Mouse (Mus musculus) limb, embryonic 14.5 days (tissue): Measurements from ENCODE around the gene Prkn. TPM values are rescaled to one million over a fixed set of nuclear protein-coding genes. Genes with fewer than 3 reads are reported as not detected.

ENCODE experiments used
- ATAC-seq: fragments of 200-750 bp; cut with Nextera tagmentation; 2 replicates; pipeline ENCODE4 v1.8.0; 2017; ENCODE audit warnings: low read depth, moderate number of reproducible peaks, moderate TSS enrichment; ENCODE audit not compliant: low FRiP score
- DNase-seq: peaks from one replicate; pipeline ENCODE4 v3.0.0-alpha.2; 2015; ENCODE audit warnings: low spot score
- H3K27ac ChIP-seq: fragments of 300-500 bp; sonication (generic); replicated peaks from 2 replicates; pipeline ENCODE4 v1.5.1; 2014; ENCODE audit warnings: low read depth, mild to moderate bottlenecking, low read length, moderate library complexity, mixed read lengths
- H3K27me3 ChIP-seq: fragments of 300-500 bp; sonication (generic); 2 replicates; pipeline ENCODE4 v1.6.1; 2014; ENCODE audit warnings: low read length, mixed read lengths; ENCODE audit not compliant: control insufficient read depth, insufficient read depth
- H3K36me3 ChIP-seq: fragments of 300-500 bp; sonication (generic); 2 replicates; pipeline ENCODE4 v1.6.1; 2014; ENCODE audit warnings: mild to moderate bottlenecking, low read length, moderate library complexity, mixed read lengths; ENCODE audit not compliant: control insufficient read depth, insufficient read depth
- H3K4me1 ChIP-seq: fragments of 300-500 bp; sonication (generic); 2 replicates; pipeline ENCODE4 v1.6.1; 2014; ENCODE audit warnings: antibody characterized with exemption, low read length, mixed read lengths; ENCODE audit not compliant: control insufficient read depth, insufficient read depth
- H3K4me2 ChIP-seq: fragments of 300-500 bp; sonication (generic); replicated peaks from 2 replicates; pipeline ENCODE4 v1.6.1; 2014; ENCODE audit warnings: low read depth, mild to moderate bottlenecking, low read length, moderate library complexity; ENCODE audit not compliant: severe bottlenecking
- H3K4me3 ChIP-seq: fragments of 300-500 bp; sonication (generic); replicated peaks from 2 replicates; pipeline ENCODE4 v1.5.1; 2014; ENCODE audit warnings: low read length
- H3K9ac ChIP-seq: fragments of 300-500 bp; sonication (generic); 2 replicates; pipeline ENCODE4 v1.6.1; 2014; ENCODE audit warnings: mild to moderate bottlenecking, low read depth, low read length, moderate library complexity; ENCODE audit not compliant: severe bottlenecking
- H3K9me3 ChIP-seq: fragments of 300-500 bp; sonication (generic); 2 replicates; pipeline ENCODE4 v1.6.1; 2016; ENCODE audit warnings: low read length; ENCODE audit not compliant: control insufficient read depth
- POLR2A ChIP-seq: fragments of 200-500 bp; IDR thresholded peaks from 2 replicates; pipeline ENCODE4 v1.8.0; 2012; ENCODE audit warnings: inconsistent platforms, mild to moderate bottlenecking, moderate library complexity, borderline replicate concordance; ENCODE audit not compliant: insufficient read depth, insufficient read length; ENCODE audit errors: extremely low read depth
- WGBS: fragments of 180-500 bp; shearing (Covaris S2); extraction: QIAGEN DNeasy Blood & Tissue Kit; methylation state at CpG from one replicate; pipeline ENCODE4 v1.1.7; 2014; 5-methylcytosine and 5-hydroxymethylcytosine counted together
- polyA plus RNA-seq, 2 experiments: library from polyadenylated mRNA; depleted of rRNA in 1 of 2; stranded (reverse) in 1 of 2; unstranded in 1 of 2; fragments of >200 nt; fragmentation: Nextera tagmentation in 1 of 2; extraction: Ambion mirVana in 1 of 2; gene quantifications; 2 replicates each; pipeline versions ENCODE4 v1.2.1 to v1.2.3; 2012 to 2014

Gene Prkn
- polyA plus RNA-seq, 2 experiments, result 2.3 to 2.7 TPM

DNA sequence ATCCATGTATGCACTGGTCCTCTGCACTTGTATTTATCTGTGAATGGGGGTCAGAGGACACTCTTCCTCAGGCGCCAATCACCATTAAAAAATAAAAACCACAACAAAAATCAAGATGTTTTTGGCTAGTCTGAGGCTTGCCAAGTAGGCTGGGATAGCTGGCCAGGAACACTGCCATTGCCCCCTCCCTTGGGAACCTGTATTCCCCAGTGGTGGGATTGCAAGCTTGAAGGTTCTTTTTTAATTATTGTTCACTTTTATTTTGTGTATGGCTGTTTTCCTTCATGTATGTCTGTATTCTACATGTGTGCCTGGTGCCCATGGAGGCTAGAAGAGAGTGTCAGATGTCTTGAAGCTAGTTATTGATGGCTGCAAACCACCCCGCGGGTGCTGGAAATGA is 664.3 kb downstream of the Prkn start:
- Histone ChIP-seq H3K27me3 (no peaks in the 10 kb centered on the region), H3K9ac (no peak overlapping the region), H3K9me3 (no peaks in the 10 kb centered on the region), H3K27ac (no peak overlapping the region), H3K4me3 (no peak overlapping the region), H3K4me1 (no peaks in the 10 kb centered on the region), H3K36me3 (no peaks in the 10 kb centered on the region), H3K4me2 (no peak overlapping the region)
- DNase-seq, result no peak
- TF ChIP-seq POLR2A, result no peak
- no peak for ATAC-seq
- 91% methylated on average over 3 of the region's 3 CpGs for WGBS

DNA sequence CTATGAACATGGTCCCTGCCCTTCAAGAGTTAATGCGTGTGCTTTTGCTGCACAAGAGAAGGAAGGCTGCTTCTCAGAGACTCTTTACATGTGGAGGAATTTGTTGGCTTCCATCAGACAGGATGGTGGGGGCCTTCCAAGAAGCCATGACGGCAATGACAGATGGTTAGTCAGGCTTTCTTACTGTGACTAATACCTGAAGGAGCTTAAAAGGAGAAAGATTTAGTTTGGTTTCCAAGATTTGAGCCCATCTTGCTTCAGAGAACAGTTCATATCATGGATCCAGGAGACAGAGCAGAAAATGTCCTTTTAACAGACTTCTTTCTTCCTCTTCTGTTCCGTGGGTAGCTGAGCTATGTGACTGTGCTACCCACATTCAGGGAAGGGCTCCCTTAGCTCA is 666.9 kb downstream of the Prkn start:
- ATAC-seq (no peak), DNase-seq (no peak)
- Histone ChIP-seq H3K27me3 (no peaks in the 10 kb centered on the region), H3K36me3 (no peaks in the 10 kb centered on the region), H3K9me3 (no peaks in the 10 kb centered on the region), H3K4me3 (no peak overlapping the region), H3K4me2 (no peak overlapping the region), H3K9ac (no peak overlapping the region), H3K27ac (no peak overlapping the region), H3K4me1 (no peaks in the 10 kb centered on the region)
- TF ChIP-seq POLR2A, result no peak
- WGBS, result 82% methylated on average over 3 of the region's 3 CpGs

DNA sequence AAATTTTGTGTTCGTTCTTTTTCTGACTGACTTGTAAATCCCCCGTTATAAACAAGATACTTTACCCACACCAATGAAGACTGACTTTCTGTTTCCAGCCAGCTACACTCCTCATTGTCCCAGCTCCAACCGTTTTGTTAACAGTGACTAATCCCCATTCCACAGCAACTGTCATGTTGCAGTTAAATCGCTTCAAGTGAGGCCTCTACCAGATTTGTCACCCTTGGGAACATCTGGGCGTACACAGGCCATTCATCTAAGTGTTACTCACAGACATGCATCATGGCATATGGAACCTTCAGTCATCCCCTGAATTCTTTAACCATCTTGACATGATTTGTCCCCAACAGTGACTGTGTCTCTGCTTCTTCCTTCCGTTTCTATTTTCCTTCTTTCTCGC is 669.9 kb downstream of the Prkn start:
- no peak for DNase-seq
- Histone ChIP-seq H3K4me1 (0 out of 2 replicates have a peak, but pooled peaks cover 2% of the 10 kb centered on the region), H3K36me3 (no peaks in the 10 kb centered on the region), H3K4me3 (no peak overlapping the region), H3K27me3 (no peaks in the 10 kb centered on the region), H3K9ac (no peak overlapping the region), H3K9me3 (no peaks in the 10 kb centered on the region), H3K27ac (no peak overlapping the region), H3K4me2 (no peak overlapping the region)
- ATAC-seq, result no peak
- 70% methylated on average over 7 of the region's 7 CpGs for WGBS
- no peak for TF ChIP-seq POLR2A

DNA sequence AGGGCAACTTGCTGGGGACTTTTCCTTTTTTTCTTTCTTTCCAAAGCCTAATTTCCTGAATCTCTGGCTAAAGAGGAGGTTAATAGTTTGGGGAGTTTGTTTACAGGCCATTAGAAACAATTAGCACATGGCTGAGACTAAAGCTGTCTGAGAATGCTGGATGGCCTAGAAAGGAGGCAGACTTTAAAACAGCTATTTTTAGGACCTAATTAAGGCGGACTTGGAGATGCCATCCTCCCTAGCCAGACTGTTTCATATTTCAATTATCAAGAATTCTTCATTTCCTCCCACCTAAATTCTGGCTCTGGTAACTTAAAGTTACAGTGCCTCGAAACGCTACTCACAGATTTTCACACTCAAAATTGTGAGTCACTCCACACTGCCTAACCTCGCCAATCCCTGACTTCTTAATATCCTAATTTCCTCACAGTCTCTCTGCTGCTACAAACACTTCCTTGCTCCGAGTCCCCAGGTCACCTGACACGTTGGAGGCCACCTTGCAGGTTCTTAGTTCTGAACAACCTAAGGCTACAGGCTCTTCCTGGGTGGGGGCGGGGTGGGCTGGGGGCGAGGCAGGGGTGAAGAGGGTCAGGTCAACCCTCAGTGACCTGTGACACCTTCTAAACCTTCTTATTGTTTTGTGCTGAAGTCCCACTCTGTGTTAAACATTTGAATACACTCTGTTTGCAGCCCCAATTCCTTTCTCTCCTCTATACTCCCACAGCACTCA is 674.0 kb downstream of the Prkn start:
- H3K4me1 ChIP-seq, result 0 out of 2 replicates have a peak, but pooled peaks cover 2% of the 10 kb centered on the region
- DNase-seq (no peak), ATAC-seq (no peak)
- 14% methylated on average over 8 of the region's 8 CpGs for WGBS
- TF ChIP-seq POLR2A, result no peak
- no peaks in the 10 kb centered on the region for H3K9me3 ChIP-seq
- H3K4me2 ChIP-seq, result no peak overlapping the region
- no peak overlapping the region for H3K4me3 ChIP-seq
- no peak overlapping the region for H3K9ac ChIP-seq
- no peaks in the 10 kb centered on the region for H3K36me3 ChIP-seq
- H3K27ac ChIP-seq, result no peak overlapping the region
- no peaks in the 10 kb centered on the region for H3K27me3 ChIP-seq

DNA sequence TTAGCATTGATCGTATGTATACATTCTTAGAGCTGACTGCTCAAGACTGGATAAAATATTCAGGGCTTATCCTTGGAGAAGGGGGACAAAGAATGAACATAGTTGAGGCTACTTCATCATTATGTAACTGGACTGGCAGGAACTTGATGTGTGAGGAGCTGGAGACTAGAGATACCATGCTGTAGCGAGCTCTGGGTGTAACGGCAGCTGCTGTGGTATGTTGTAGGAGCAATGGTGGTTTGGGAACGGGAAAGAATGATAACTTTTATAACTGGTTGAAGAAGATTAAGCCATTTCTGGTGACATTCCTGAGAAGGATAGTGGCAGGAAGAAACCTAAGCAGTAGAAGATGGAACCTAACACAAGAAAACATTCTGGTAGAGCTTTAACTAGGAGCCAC is 675.4 kb downstream of the Prkn start:
- H3K4me3 ChIP-seq, result no peak overlapping the region
- no peaks in the 10 kb centered on the region for H3K36me3 ChIP-seq
- no peaks in the 10 kb centered on the region for H3K27me3 ChIP-seq
- 0 out of 2 replicates have a peak, but pooled peaks cover 2% of the 10 kb centered on the region for H3K4me1 ChIP-seq
- no peak overlapping the region for H3K9ac ChIP-seq
- no peak overlapping the region for H3K27ac ChIP-seq
- no peak for ATAC-seq
- H3K9me3 ChIP-seq, result no peaks in the 10 kb centered on the region
- no peak overlapping the region for H3K4me2 ChIP-seq
- no peak for DNase-seq
- 89% methylated on average over 4 of the region's 4 CpGs for WGBS
- no peak for TF ChIP-seq POLR2A
